Mouse (Mus musculus) layer of hippocampus, adult 9-11 months (tissue): ENCODE data around the gene Slc15a3.

Source experiments
- DNase-seq: peaks from one replicate; pipeline ENCODE4 v3.0.0; 2022

Slc15a3 gene

GRCm38 (mm10) chr19:10839010-10839892 is at the start of gene Slc15a3:
Gene Slc15a3 (plus strand): TSS chr19:10839727.
- no peak for DNase-seq

DNA sequence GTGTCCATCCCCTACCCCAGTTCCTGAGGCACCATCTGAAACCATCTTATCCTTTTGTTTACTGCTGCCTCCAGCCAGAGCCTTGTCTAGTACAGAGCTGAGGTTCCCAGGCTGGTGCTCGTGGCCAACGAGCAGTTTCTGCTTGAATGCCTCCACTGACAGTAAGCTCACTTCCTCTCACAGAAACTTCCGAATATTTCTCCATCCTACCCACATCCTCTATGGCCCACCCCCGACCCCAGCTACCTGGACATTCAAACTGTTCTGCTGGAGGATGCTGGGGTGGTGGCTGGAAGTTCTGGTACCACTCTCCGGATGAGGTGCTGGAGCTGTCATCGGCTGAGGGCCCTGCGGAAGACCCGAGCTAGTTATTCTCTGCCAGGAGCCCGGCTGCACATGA is 49.2 kb upstream of the Slc15a3 start:
- DNase-seq = no peak

GRCm38 (mm10) chr19:10793044-10793443 is 46.5 kb upstream of the Slc15a3 start:
- no peak for DNase-seq

- DNase-seq = no peak
These were observed 44.6 kb upstream of the Slc15a3 start for GRCm38 (mm10) chr19:10794916-10795315.

DNA sequence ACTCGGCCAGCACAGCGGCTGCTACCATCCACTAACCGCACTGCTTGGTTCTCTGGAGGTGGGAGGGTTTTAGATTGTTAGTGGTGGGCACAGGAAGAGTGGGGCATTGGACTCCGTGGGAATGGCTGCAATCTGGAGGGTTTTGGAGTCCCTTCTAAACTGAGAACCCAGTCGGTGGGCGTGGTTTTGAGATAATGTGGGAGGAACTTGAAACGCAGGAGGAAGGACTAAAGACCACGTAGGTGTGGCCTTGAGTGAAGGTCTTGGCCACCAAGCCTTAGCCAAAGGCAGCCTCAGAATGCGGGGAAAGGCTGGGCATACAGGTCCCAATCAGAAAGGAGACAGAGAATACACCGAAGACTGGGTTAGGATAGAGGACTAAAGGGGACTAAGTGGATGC is 41.0 kb upstream of the Slc15a3 start:
- DNase-seq = no peak

DNA sequence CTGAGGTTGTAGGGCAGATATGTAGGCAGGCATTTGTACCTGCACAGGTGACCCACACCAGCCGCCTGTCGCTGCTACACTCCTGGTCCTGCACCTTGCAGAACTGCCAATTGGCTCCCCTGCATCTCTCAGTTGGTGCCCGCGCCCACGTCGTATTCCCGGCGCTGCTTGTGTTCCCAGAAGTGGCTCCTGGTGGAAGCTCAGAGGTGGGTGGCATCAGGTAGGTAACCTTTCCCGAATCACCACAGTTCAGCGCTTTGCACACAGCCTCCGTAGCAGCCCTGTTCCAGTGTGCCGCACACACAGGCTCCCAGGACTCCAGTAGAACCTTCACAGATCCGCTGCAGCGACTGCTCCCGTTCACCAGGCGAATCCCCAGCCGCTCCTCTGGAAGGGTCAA is 40.4 kb upstream of the Slc15a3 start:
- DNase-seq = no peak

DNA sequence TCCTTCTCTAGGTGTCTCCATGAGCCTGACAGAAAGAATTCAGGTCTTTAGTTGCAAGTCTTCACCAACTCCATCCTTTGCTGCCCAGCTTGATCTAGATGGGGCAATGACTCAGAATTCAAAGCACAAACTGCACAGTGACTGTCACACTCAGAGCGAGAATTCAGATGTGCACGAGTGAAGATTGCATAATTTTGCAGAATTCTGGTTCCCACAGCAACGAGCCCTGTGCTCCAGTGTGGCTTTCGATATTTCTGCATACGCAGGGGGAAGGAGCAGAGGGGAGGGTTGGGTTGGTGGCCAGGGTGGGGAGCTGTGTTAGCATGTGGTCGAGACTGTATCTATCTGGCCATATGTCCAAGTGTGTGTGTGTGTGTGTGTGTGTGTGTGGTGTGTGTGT is 38.5 kb upstream of the Slc15a3 start:
- peak; percentile 76 for DNase-seq

DNA sequence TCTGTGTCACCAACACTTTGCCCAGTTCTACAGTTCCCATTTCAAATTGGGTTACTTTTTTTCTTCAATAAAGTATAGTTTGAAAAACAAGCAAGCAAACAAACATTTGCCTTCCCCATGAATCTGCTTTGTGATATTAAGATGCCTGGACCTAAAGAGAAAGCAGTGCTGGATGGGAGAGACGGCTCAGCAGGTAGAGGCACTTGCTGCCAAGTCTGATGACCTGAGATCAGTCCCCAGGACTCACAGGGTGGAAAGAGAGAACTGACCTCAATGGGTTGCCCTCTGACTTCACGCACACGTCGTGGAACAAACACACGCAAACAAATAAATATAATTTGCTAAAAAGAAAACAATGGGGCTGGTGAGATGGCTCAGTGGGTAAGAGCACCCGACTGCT is 37.6 kb upstream of the Slc15a3 start:
- no peak for DNase-seq

GRCm38 (mm10) chr19:10803751-10804150 is 35.8 kb upstream of the Slc15a3 start:
- DNase-seq = no peak

- no peak for DNase-seq
These were observed 34.5 kb upstream of the Slc15a3 start for GRCm38 (mm10) chr19:10804850-10805660.

GRCm38 (mm10) chr19:10805661-10806285 is 33.8 kb upstream of the Slc15a3 start:
- no peak for DNase-seq

DNA sequence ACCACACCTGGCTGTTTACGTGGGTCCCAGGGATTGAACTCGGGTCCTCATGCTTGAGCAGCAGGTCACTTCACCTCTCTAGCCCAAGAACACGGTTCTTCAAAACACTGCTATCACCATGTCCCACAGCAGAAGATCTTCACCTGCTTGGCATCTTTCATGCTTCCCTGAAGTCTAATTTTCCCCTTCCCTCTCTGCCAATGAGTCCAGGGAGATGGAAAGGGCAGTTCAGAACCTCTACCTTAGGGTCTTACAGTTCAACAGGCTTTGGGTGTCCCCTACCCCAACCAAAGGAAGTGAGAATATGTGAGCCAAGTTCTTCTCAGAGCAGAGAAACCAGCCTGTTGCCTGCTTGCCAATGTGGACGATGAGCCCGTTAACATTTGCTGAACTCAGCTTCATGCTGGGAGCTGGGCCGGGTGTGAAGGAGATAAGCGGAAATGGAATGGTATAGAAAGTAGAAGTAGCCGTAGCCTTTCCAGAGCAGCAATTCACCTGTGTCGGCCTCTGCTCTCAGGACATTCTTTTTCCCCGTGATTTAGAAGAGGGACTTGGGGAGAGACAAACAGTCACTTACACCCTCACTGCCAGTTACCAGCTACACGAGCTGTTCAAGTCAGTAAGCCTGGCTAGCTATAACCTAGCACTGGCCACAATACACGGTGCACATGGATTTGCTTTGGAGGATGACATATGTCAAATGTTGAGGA is 30.8 kb upstream of the Slc15a3 start:
- no peak for DNase-seq

GRCm38 (mm10) chr19:10809428-10810175 is 29.9 kb upstream of the Slc15a3 start:
- DNase-seq = peak; percentile 85

DNA sequence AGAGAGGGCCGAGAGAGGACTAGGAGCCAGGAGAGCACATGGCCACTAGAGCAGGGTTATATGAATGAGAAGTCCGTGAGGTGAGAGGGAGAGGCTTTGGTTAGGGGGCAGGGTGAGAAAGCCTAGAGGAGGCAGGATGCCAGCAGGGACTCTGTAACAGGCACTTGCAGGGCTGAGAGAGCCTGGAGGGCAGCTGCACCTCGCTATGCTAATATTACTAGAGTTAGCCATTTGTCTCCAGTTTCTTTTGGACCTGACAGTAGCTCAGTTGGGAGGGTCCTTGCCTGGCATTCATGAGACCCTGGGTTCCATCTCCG is 29.4 kb upstream of the Slc15a3 start:
- DNase-seq = no peak

DNA sequence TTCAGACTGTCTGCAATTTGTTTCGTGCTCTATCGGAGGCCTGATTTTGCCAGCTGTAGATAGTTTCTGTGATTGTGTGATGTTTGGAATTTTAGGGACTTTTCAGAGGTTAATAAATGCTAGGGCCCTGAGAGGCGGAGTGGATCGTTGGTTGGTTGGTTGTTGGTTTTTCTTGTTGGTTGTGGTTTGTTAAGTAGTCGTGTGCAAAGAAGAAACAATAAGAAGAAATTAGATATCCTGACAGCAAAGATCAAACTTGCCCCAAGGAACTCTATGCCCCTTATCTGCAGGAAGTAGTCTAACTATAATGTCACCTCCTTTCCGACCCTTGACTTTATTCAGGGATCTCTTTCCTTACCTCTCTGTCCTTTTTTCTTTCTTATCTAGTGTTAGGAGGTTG is 28.1 kb upstream of the Slc15a3 start:
- no peak for DNase-seq

DNA sequence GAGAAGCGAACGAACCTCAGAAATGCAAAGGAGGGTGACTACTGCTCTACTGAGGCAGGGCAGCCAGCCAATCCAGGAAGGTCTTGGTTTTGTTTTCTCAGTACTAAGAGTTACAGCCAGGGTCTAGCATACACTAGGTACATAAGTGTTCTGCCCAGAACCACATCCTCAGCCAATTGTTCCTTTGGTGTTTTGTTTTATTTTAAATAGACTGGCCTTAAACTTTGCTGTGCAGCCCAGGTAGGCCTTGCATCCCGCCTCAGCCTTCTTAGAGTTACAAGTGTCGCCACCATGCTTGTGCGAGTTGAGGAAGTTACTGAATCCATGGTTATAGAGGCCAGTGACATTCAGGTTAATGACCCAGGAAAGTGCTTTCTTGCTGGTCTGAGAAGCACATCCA is 26.5 kb upstream of the Slc15a3 start:
- no peak for DNase-seq

- no peak for DNase-seq
These were observed 25.6 kb upstream of the Slc15a3 start for GRCm38 (mm10) chr19:10813905-10814304.

DNA sequence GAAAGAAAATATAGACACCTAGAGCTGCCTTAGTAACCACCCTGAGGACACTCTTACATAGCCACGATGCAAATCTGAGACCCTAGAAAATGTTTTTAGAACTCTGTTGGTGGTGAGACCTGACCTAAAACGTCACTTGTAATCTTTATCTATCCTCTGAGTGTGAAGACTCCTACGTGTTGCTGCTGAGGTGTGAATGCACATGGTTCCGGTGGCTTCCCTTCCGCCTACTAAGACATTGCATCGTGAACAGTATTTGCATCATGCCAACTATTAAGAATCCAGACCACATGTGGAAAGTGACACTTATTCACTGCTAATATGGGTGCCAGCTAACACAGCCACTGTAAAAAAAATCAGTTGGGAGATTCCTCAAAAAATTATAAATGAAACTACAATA is 23.7 kb upstream of the Slc15a3 start:
- DNase-seq = no peak

GRCm38 (mm10) chr19:10816462-10816861 is 23.1 kb upstream of the Slc15a3 start:
- no peak for DNase-seq

GRCm38 (mm10) chr19:10818217-10818946 is 21.1 kb upstream of the Slc15a3 start:
- DNase-seq = no peak

DNA sequence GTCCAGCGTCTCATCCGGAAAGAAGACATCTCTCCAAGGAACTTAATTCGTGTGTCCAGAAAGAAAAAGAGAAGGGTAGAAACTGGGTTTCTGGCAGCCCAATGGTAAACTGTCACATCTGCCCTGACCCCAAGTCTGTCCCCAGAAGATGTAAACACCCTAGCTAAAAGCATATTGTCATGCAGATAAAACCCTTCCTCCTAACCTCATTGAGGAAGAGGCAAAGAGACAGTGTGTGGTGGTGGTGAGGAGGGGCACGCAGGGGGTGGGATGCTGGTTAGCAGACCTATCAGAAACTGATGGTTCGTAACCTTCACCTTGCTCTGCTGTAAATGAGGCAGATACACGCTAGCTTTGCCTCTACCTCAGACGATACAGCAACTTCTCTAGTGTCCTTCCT is 18.2 kb upstream of the Slc15a3 start:
- DNase-seq = no peak

DNA sequence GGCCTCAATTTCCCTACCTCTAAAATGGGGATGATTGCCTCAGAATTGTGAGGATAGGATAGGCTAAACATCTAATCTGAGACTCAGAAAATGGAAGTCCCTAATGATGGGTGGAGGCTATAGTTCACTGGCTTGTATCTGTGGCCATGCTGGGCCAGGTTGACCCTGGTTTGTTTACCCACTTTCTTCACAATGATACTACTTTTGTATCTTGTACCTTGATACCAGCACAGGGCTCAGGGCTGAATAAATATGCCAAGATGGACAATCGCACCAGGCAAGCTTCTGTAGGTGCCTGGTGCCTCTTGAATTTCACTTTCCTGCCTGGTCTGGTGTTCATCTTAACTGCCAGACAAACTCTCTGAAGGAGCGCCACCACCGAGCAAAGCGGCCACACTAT is 17.0 kb upstream of the Slc15a3 start:
- DNase-seq = no peak
